Mouse (Mus musculus) ES-E14 (cell line): ENCODE results near the gene Ccl1. TPM values are rescaled to one million over a fixed set of nuclear protein-coding genes. Genes with fewer than 3 reads are reported as not detected.

ENCODE experiments used
- DNase-seq: peaks from one replicate; pipeline ENCODE4 v3.0.0-alpha.2; 2013; ENCODE audit warnings: low read depth, low spot score
- H3K27ac ChIP-seq: 2 replicates; pipeline ENCODE4 v1.5.1; 2012; ENCODE audit warnings: low read depth, mild to moderate bottlenecking, low read length, moderate library complexity, mixed read lengths; ENCODE audit not compliant: poor library complexity, insufficient read depth, severe bottlenecking
- H3K36me3 ChIP-seq: 2 replicates; pipeline ENCODE4 v1.6.1; 2012; ENCODE audit warnings: mild to moderate bottlenecking, low read length, moderate library complexity, mixed read lengths; ENCODE audit not compliant: control insufficient read depth, poor library complexity, insufficient read depth, severe bottlenecking
- H3K4me1 ChIP-seq, 2 experiments: fragments of 150-350 bp in 1 of 2; sonication (generic) in 1 of 2; 2 replicates each; pipeline ENCODE4 v1.6.1; 2012; ENCODE audit warnings: low read length in 2 of 2, mild to moderate bottlenecking in 1 of 2, mixed read lengths in 1 of 2; ENCODE audit not compliant: control insufficient read depth in 2 of 2, insufficient read depth in 2 of 2, poor library complexity in 1 of 2
- H3K4me3 ChIP-seq, 2 experiments: fragments of 150-350 bp in 1 of 2; sonication (generic) in 1 of 2; 2 replicates each; pipeline ENCODE4 v1.5.1; 2012; ENCODE audit warnings: low read length in 2 of 2, low read depth in 1 of 2, mild to moderate bottlenecking in 1 of 2, mixed read lengths in 1 of 2; ENCODE audit not compliant: insufficient read depth in 1 of 2, poor library complexity in 1 of 2, severe bottlenecking in 1 of 2
- H3K9ac ChIP-seq: 2 replicates; pipeline ENCODE4 v1.6.1; 2012; ENCODE audit warnings: low read depth, mild to moderate bottlenecking, low read length, mixed read lengths; ENCODE audit not compliant: poor library complexity, insufficient read depth, severe bottlenecking
- H3K9me3 ChIP-seq: fragments of 150-350 bp; sonication (generic); 2 replicates; pipeline ENCODE4 v1.6.1; 2012; ENCODE audit warnings: low read depth, mild to moderate bottlenecking, low read length; ENCODE audit not compliant: control insufficient read depth, insufficient read depth
- CHD2 ChIP-seq: IDR thresholded peaks from 2 replicates; pipeline ENCODE4 v1.6.1; 2014; ENCODE audit warnings: mild to moderate bottlenecking, low read depth, low read length, inconsistent platforms
- HCFC1 ChIP-seq: IDR thresholded peaks from 2 replicates; pipeline ENCODE4 v1.6.1; 2012; ENCODE audit warnings: low read length, inconsistent platforms, borderline replicate concordance; ENCODE audit not compliant: insufficient read depth
- MAFK ChIP-seq: IDR thresholded peaks from 2 replicates; pipeline ENCODE4 v1.6.1; 2014; ENCODE audit warnings: mild to moderate bottlenecking, low read depth, low read length, inconsistent platforms; ENCODE audit not compliant: insufficient read depth
- ZC3H11A ChIP-seq: IDR thresholded peaks from 2 replicates; pipeline ENCODE4 v1.6.1; 2012; ENCODE audit warnings: low read depth, mild to moderate bottlenecking, inconsistent platforms, low read length, borderline replicate concordance
- ZNF384 ChIP-seq: IDR thresholded peaks from 2 replicates; pipeline ENCODE4 v1.6.1; 2012; ENCODE audit warnings: low read depth, low read length, inconsistent platforms
- in situ Hi-C, 2 experiments: fragments of 600-800 bp; cut with MboI; formaldehyde crosslinking; loops; one replicate each; pipeline ENCODE4 v1.15.1; 2025; ENCODE audit warnings: low sequenced_read_pairs in 2 of 2, inconsistent platforms in 1 of 2; ENCODE audit not compliant: unreplicated experiment in 2 of 2
- total RNA-seq: library from RNA; depleted of rRNA; stranded (reverse); fragments of 300-350 nt; gene quantifications from 2 replicates; pipeline ENCODE4 v1.2.3, GENCODE M21; 2012; rRNA removed

The Ccl1 gene
- total RNA-seq, result 1.7 TPM in 1 of 2 replicates, not detected in the other

- Histone ChIP-seq H3K27ac (no peak within 1 kb of the TSS; the same call in 1 of the 2 replicates), H3K9me3 (no peaks in the 10 kb centered on the region), H3K9ac (peak within 1 kb of the TSS; percentile 22; the same call in 1 of the 2 replicates), H3K4me1 (no peaks in the 10 kb centered on the region), H3K36me3 (no peaks in the 10 kb centered on the region), H3K4me3 (no peak within 1 kb of the TSS)
- TF ChIP-seq HCFC1, result no peak
- no peak for TF ChIP-seq MAFK
- no peak for TF ChIP-seq CHD2
- in situ Hi-C loops, result no loop called here
- DNase-seq, result no peak
Observed at GRCm38 (mm10) chr11:82305590-82305989, at the start of gene Ccl1. Gene Ccl1, minus strand, starts transcription at chr11:82305690.

GRCm38 (mm10) chr11:82351039-82351438 lies 45.5 kb upstream of the Ccl1 start:
- TF ChIP-seq HCFC1 (no peak), MAFK (no peak), CHD2 (no peak), ZC3H11A (no peak), ZNF384 (no peak)
- Histone ChIP-seq H3K9me3 (no peaks in the 10 kb centered on the region), H3K9ac (no peak overlapping the region), H3K27ac (no peak overlapping the region), H3K4me1 (no peaks in the 10 kb centered on the region), H3K36me3 (no peaks in the 10 kb centered on the region), H3K4me3 (no peak overlapping the region)
- DNase-seq, result no peak
- in situ Hi-C loops, result no loop called here

- in situ Hi-C loops, result no loop called here
- Histone ChIP-seq H3K9ac (no peak overlapping the region), H3K4me3 (no peak overlapping the region), H3K27ac (no peak overlapping the region), H3K4me1 (no peaks in the 10 kb centered on the region; a peak in 1 of 4 replicates), H3K36me3 (no peaks in the 10 kb centered on the region), H3K9me3 (peaks cover 3% of the 10 kb centered on the region; the same call in 1 of the 2 replicates)
- TF ChIP-seq MAFK (no peak), ZNF384 (no peak), HCFC1 (no peak), ZC3H11A (no peak), CHD2 (no peak)
- no peak for DNase-seq
Observed at GRCm38 (mm10) chr11:82340900-82341299, 35.4 kb upstream of the Ccl1 start.

- Histone ChIP-seq H3K9me3 (peaks cover 3% of the 10 kb centered on the region; the same call in 1 of the 2 replicates), H3K4me3 (no peak overlapping the region), H3K27ac (no peak overlapping the region), H3K9ac (no peak overlapping the region), H3K36me3 (no peaks in the 10 kb centered on the region), H3K4me1 (no peaks in the 10 kb centered on the region)
- in situ Hi-C loops, result no loop called here
- no peak for DNase-seq
- TF ChIP-seq ZC3H11A, result no peak
- TF ChIP-seq HCFC1, result no peak
- no peak for TF ChIP-seq ZNF384
- no peak for TF ChIP-seq MAFK
- no peak for TF ChIP-seq CHD2
Observed at GRCm38 (mm10) chr11:82340416-82340815, 34.9 kb upstream of the Ccl1 start.

- no peaks in the 10 kb centered on the region for H3K36me3 ChIP-seq
- DNase-seq, result no peak
- H3K9me3 ChIP-seq, result peaks cover 3% of the 10 kb centered on the region; the same call in 1 of the 2 replicates
- TF ChIP-seq CHD2 (no peak), HCFC1 (no peak), MAFK (no peak), ZC3H11A (no peak), ZNF384 (no peak)
- in situ Hi-C loops, result no loop called here
- no peaks in the 10 kb centered on the region for H3K4me1 ChIP-seq
- H3K27ac ChIP-seq, result no peak overlapping the region
- H3K4me3 ChIP-seq, result no peak overlapping the region
- no peak overlapping the region for H3K9ac ChIP-seq
Observed at GRCm38 (mm10) chr11:82339921-82340401, 34.5 kb upstream of the Ccl1 start.
